Mouse (Mus musculus) spleen, postnatal 10 days (tissue): ENCODE data around the gene Gm10376.
A peak's percentile ranks its signal among the peaks of the same experiment; 100 is the strongest.
"Not testable (repeated sequence)": the region's sequence is repeated elsewhere in the genome, so short reads cannot be mapped to it uniquely, and the experiment has no call there.

Experiments used
- DNase-seq, 2 experiments: peaks; one replicate each; pipeline ENCODE4 v3.0.0; 2021 to 2022; ENCODE audit warnings: low spot score in 2 of 2

Gene Gm10376

GRCm38 (mm10) chr14:43015528-43015927 lies at the start of gene Gm10376:
Gm10376 (minus strand) TSS chr14:43015628.
- DNase-seq = not testable (repeated sequence)

GRCm38 (mm10) chr14:43060179-43060578 lies 44.8 kb upstream of the Gm10376 start:
- not testable (repeated sequence) for DNase-seq

GRCm38 (mm10) chr14:43058063-43058462 lies 42.6 kb upstream of the Gm10376 start:
- peak in 1 of 2 experiments; percentile 12 for DNase-seq

- not testable (repeated sequence) for DNase-seq
Observed at GRCm38 (mm10) chr14:42993524-42993923, 21.9 kb downstream of the Gm10376 start, which contains the start of gene Gm8082. Gm8082 (minus strand) TSS chr14:42993624.
